In genomic region chr2:159598080-159598479, GRCm38 (mm10) we compare ENCODE assay signal across 17 mouse cellular contexts.
"Had no signal": no experiment of that assay in that cellular context is flagged by ENCODE, and none has a peak within 500 bp of the region (broad histone marks: within the 10 kb centered on the region; RNA-seq: fewer than 3 reads in every experiment).

No protein-coding gene starts in this region.

- H3K36me3 ChIP-seq: limb, embryonic 15.5 days; liver, embryonic 12.5 days; midbrain, embryonic 12.5 days; neural tube, embryonic 15.5 days; stomach, embryonic 15.5 days had no signal

- H3K9ac ChIP-seq: limb, embryonic 15.5 days; liver, embryonic 12.5 days; lung, embryonic 14.5 days; midbrain, embryonic 12.5 days; neural tube, embryonic 15.5 days; stomach, embryonic 15.5 days had no signal

- H3K9me3 ChIP-seq: limb, embryonic 15.5 days; midbrain, embryonic 12.5 days; neural tube, embryonic 15.5 days; stomach, embryonic 15.5 days had no signal

- H3K27me3 ChIP-seq: limb, embryonic 15.5 days; liver, embryonic 12.5 days; midbrain, embryonic 12.5 days; neural tube, embryonic 15.5 days; stomach, embryonic 15.5 days had no signal

- H3K27ac ChIP-seq: limb, embryonic 15.5 days; liver, embryonic 12.5 days; midbrain, embryonic 12.5 days; neural tube, embryonic 15.5 days; stomach, embryonic 15.5 days had no signal

- DNase-seq: kidney, adult 8-10 months; kidney, postnatal 36 days; layer of hippocampus, adult 9-11 months; layer of hippocampus, postnatal 36 days; lung, embryonic 14.5 days; lung, postnatal 10 days; lung, postnatal 4 days; right cerebral cortex, postnatal 4 days; spleen, adult 18-20 months; thymus, adult 2 months; thymus, postnatal 25 days had no signal

- H3K4me2 ChIP-seq: limb, embryonic 15.5 days; liver, embryonic 12.5 days; lung, embryonic 14.5 days; midbrain, embryonic 12.5 days; neural tube, embryonic 15.5 days; stomach, embryonic 15.5 days had no signal

- H3K4me1 ChIP-seq: limb, embryonic 15.5 days; liver, embryonic 12.5 days; midbrain, embryonic 12.5 days; neural tube, embryonic 15.5 days; stomach, embryonic 15.5 days had no signal

- ATAC-seq: liver, embryonic 12.5 days had no signal

- H3K4me3 ChIP-seq: limb, embryonic 15.5 days; liver, embryonic 12.5 days; midbrain, embryonic 12.5 days; myocyte; neural tube, embryonic 15.5 days; stomach, embryonic 15.5 days had no signal
